13 mouse cellular contexts compared by ENCODE assay signal in genomic region chr8:126867121-126867988, GRCm38 (mm10).
DNase-seq lines count a peak whose midpoint lies in the region; TF ChIP-seq lines count a peak whose summit lies in the region.
"Had no signal": no experiment of that assay in that cellular context is flagged by ENCODE, and none has a peak within 500 bp of the region (broad histone marks: within the 10 kb centered on the region; RNA-seq: fewer than 3 reads in every experiment).

No protein-coding gene starts in this region.

- H3K4me2 ChIP-seq in CH12.LX (ENCODE audit: insufficient read depth, low read depth, poor library complexity, severe bottlenecking) = peak overlapping the region; percentile 79
- H3K4me2 ChIP-seq: limb, embryonic 12.5 days; lung, embryonic 14.5 days; midbrain, embryonic 15.5 days had no signal

- peak; percentile 33 for DNase-seq in adrenal gland, adult 2 months
- no peak for DNase-seq in adrenal gland, postnatal 4 days (ENCODE audit: low spot score in 2 of 2)
- DNase-seq in CH12.LX (ENCODE audit: extremely low read depth) = peak; percentile 98
- DNase-seq in thymus, postnatal 0 days (ENCODE audit: low spot score) = peak; percentile 65
- no peak for DNase-seq in cerebellum, postnatal 25 days
- DNase-seq in midbrain, embryonic 10.5 days (ENCODE audit: low spot score) = no peak
- no peak for DNase-seq in frontal cortex, postnatal 25 days (ENCODE audit: low spot score in 2 of 2)
- DNase-seq: gastrocnemius, postnatal 14 days; kidney, postnatal 4 days; lung, embryonic 14.5 days had no signal

- peak overlapping the region in 1 of 3 experiments; percentile 4 for H3K4me3 ChIP-seq in CH12.LX (replicated peaks in 1 of 3; ENCODE audit: low read depth in 2 of 3, low read length in 2 of 3, poor library complexity in 1 of 3)
- H3K4me3 ChIP-seq in macrophage (ENCODE audit: inconsistent target) = no peak overlapping the region
- no peak overlapping the region for H3K4me3 ChIP-seq in midbrain, embryonic 10.5 days
- H3K4me3 ChIP-seq: limb, embryonic 12.5 days; midbrain, embryonic 15.5 days had no signal

- H3K79me2 ChIP-seq in CH12.LX (replicated peaks; ENCODE audit: control insufficient read depth, extremely low read depth, insufficient read depth, poor library complexity, severe bottlenecking) (no peaks in the 10 kb centered on the region), macrophage (ENCODE audit: inconsistent target) (no peaks in the 10 kb centered on the region)

- no peaks in the 10 kb centered on the region for H3K9me3 ChIP-seq in CH12.LX (replicated peaks; ENCODE audit: low read length)
- H3K9me3 ChIP-seq in midbrain, embryonic 10.5 days (replicated peaks) = no peaks in the 10 kb centered on the region
- H3K9me3 ChIP-seq: limb, embryonic 12.5 days; midbrain, embryonic 15.5 days had no signal

- H3K36me3 ChIP-seq in CH12.LX (replicated peaks in 1 of 2; ENCODE audit: control insufficient read depth in 1 of 2, insufficient read depth in 1 of 2, low read length in 1 of 2) = no peaks in the 10 kb centered on the region
- no peaks in the 10 kb centered on the region for H3K36me3 ChIP-seq in macrophage (ENCODE audit: inconsistent target)
- H3K36me3 ChIP-seq in midbrain, embryonic 10.5 days = no peaks in the 10 kb centered on the region
- H3K36me3 ChIP-seq: limb, embryonic 12.5 days; midbrain, embryonic 15.5 days had no signal

- dilution Hi-C loops in CH12.LX (cut with MboI; ENCODE audit: extremely low pct_ligation_motif_present, extremely low pct_unique_long_range_greater_than_20kb, low sequenced_read_pairs) = no loop called here

- H3K27ac ChIP-seq in CH12.LX (ENCODE audit: insufficient read depth, low read depth) = peak overlapping the region; percentile 82
- peak overlapping the region; percentile 100 for H3K27ac ChIP-seq in macrophage
- H3K27ac ChIP-seq in midbrain, embryonic 10.5 days (replicated peaks) = no peak overlapping the region
- H3K27ac ChIP-seq: limb, embryonic 12.5 days; midbrain, embryonic 15.5 days had no signal

- peak; percentile 99 for TF ChIP-seq EP300 in CH12.LX (IDR thresholded peaks at IDR 0.05; ENCODE audit: low read length)

- no peak; a peak in 1 of 4 replicates for TF ChIP-seq CTCF in CH12.LX (conservative IDR thresholded peaks at IDR 0.05 in 1 of 2, IDR thresholded peaks at IDR 0.05 in 1 of 2; ENCODE audit: low read depth in 2 of 2, low read length in 2 of 2)

- in situ Hi-C loops in CH12.LX (cut with MboI; ENCODE audit: low pct_ligation_motif_present, low pct_unique_long_range_greater_than_20kb, low sequenced_read_pairs) = no loop called here

- peak overlapping the region; percentile 4; the same call in 1 of the 2 replicates for H3K9ac ChIP-seq in CH12.LX (ENCODE audit: insufficient read depth, low read depth)
- H3K9ac ChIP-seq: limb, embryonic 12.5 days; lung, embryonic 14.5 days; midbrain, embryonic 15.5 days had no signal

- peaks cover 33 to 88% of the 10 kb centered on the region in 2 experiments for H3K4me1 ChIP-seq in CH12.LX (ENCODE audit: control insufficient read depth in 1 of 2, insufficient read depth in 2 of 2)
- peaks cover 9% of the 10 kb centered on the region for H3K4me1 ChIP-seq in midbrain, embryonic 10.5 days
- H3K4me1 ChIP-seq: midbrain, embryonic 15.5 days had no signal

- 29% methylated on average over 14 of the region's 14 CpGs for WGBS in macrophage (ENCODE audit: missing documents)
- WGBS in midbrain, embryonic 10.5 days = 88% methylated on average over 14 of the region's 14 CpGs

- no peaks in the 10 kb centered on the region for H3K27me3 ChIP-seq in CH12.LX (replicated peaks)
- no peaks in the 10 kb centered on the region for H3K27me3 ChIP-seq in midbrain, embryonic 10.5 days (ENCODE audit: low read depth, poor library complexity, severe bottlenecking)
- H3K27me3 ChIP-seq: limb, embryonic 12.5 days; midbrain, embryonic 15.5 days had no signal

- peak; percentile 12 for TF ChIP-seq RAD21 in CH12.LX (IDR thresholded peaks at IDR 0.05; ENCODE audit: low read depth, low read length)

- TF ChIP-seq POLR2A in CH12.LX (IDR thresholded peaks at IDR 0.05; ENCODE audit: low read depth, low read length) = peak; percentile 30; the same call in 1 of the 2 replicates

TF ChIP-seq in CH12.LX, 34 proteins besides CTCF, POLR2A, EP300 and RAD21:
- TF ChIP-seq MYC (IDR thresholded peaks at IDR 0.05; ENCODE audit: low read depth, low read length) = peak; percentile 95
- TF ChIP-seq RCOR1 (conservative IDR thresholded peaks at IDR 0.05; ENCODE audit: low read depth, low read length) = peak; percentile 99
- no peak for TF ChIP-seq UBTF (IDR thresholded peaks at IDR 0.05; ENCODE audit: low read depth, low read length)
- TF ChIP-seq GABPA (IDR thresholded peaks at IDR 0.05; ENCODE audit: insufficient replicate concordance, low read depth, low read length) = peak; percentile 12; the same call in 1 of the 2 replicates
- peak; percentile 47 for TF ChIP-seq SMC3 (IDR thresholded peaks at IDR 0.05; ENCODE audit: low read depth, low read length)
- peak; percentile 87 for TF ChIP-seq MXI1 (IDR thresholded peaks at IDR 0.05; ENCODE audit: low read depth, low read length)
- TF ChIP-seq BHLHE40 (IDR thresholded peaks at IDR 0.05; ENCODE audit: low read depth, low read length) = peak; percentile 100
- TF ChIP-seq TBP (conservative IDR thresholded peaks at IDR 0.05; ENCODE audit: low read depth, low read length) = no peak
- TF ChIP-seq MAX (IDR thresholded peaks at IDR 0.05; ENCODE audit: low read length) = peak; percentile 92
- TF ChIP-seq KAT2A (IDR thresholded peaks at IDR 0.05; ENCODE audit: insufficient replicate concordance, low read length) = peak; percentile 65; the same call in 1 of the 2 replicates
- peak; percentile 99 for TF ChIP-seq TCF12 (IDR thresholded peaks at IDR 0.05; ENCODE audit: low read depth, low read length)
- peak; percentile 99 for TF ChIP-seq MEF2A (IDR thresholded peaks at IDR 0.05; ENCODE audit: borderline replicate concordance, low read depth, low read length)
- TF ChIP-seq CHD2 (IDR thresholded peaks at IDR 0.05; ENCODE audit: low read length) = peak; percentile 86
- peak; percentile 93; the same call in 1 of the 2 replicates for TF ChIP-seq SIN3A (IDR thresholded peaks at IDR 0.05; ENCODE audit: low read length)
- no peak for TF ChIP-seq CHD1 (IDR thresholded peaks at IDR 0.05; ENCODE audit: low read depth, low read length)
- peak; percentile 38; the same call in 1 of the 2 replicates for TF ChIP-seq NRF1 (IDR thresholded peaks at IDR 0.05; ENCODE audit: low read depth, low read length)
- peak; percentile 53 for TF ChIP-seq HCFC1 (IDR thresholded peaks at IDR 0.05; ENCODE audit: low read depth, low read length)
- TF ChIP-seq USF1 (IDR thresholded peaks at IDR 0.05; ENCODE audit: low read depth, low read length) = peak; percentile 33; the same call in 1 of the 2 replicates
- TF ChIP-seq ETS1 (conservative IDR thresholded peaks at IDR 0.05; ENCODE audit: low read depth, low read length) = peak; percentile 100
- peak; percentile 99 for TF ChIP-seq IRF4 (IDR thresholded peaks at IDR 0.05; ENCODE audit: low read depth, low read length)
- peak; percentile 39; the same call in 1 of the 2 replicates for TF ChIP-seq NELFE (IDR thresholded peaks at IDR 0.05; ENCODE audit: low read depth, low read length)
- TF ChIP-seq MAZ (IDR thresholded peaks at IDR 0.05; ENCODE audit: low read depth, low read length) = peak; percentile 99
- peak; percentile 69; the same call in 1 of the 2 replicates for TF ChIP-seq ZNF384 (IDR thresholded peaks at IDR 0.05; ENCODE audit: low read depth, low read length)
- TF ChIP-seq JUN (IDR thresholded peaks at IDR 0.05; ENCODE audit: insufficient read depth, low read depth, low read length) = peak; percentile 99
- peak; percentile 97 for TF ChIP-seq MAFK (IDR thresholded peaks at IDR 0.05; ENCODE audit: insufficient replicate concordance, low read length)
- TF ChIP-seq ELF1 (IDR thresholded peaks at IDR 0.05; ENCODE audit: low read depth, low read length) = peak; percentile 81
- TF ChIP-seq JUND (conservative IDR thresholded peaks at IDR 0.05; ENCODE audit: low read depth, low read length) = peak; percentile 99
- TF ChIP-seq PAX5 (IDR thresholded peaks at IDR 0.05; ENCODE audit: low read length) = no peak
- TF ChIP-seq ZKSCAN1 (IDR thresholded peaks at IDR 0.05; ENCODE audit: borderline replicate concordance, low read depth, low read length) = no peak
- TF ChIP-seq USF2 (conservative IDR thresholded peaks at IDR 0.05; ENCODE audit: low read depth, low read length) = no peak
- TF ChIP-seq POLR2AphosphoS2 (IDR thresholded peaks at IDR 0.05; ENCODE audit: low read depth, low read length) = no peak; the same call in 1 of the 2 replicates
- TF ChIP-seq E2F4 (IDR thresholded peaks at IDR 0.05; ENCODE audit: insufficient replicate concordance, low read depth, low read length) = no peak
- 0 out of 2 replicates have a peak, but pooled peaks have one; percentile 36 for TF ChIP-seq ZMIZ1 (IDR thresholded peaks at IDR 0.05; ENCODE audit: low read depth, low read length)
- no peak for TF ChIP-seq ZC3H11A (IDR thresholded peaks at IDR 0.05; ENCODE audit: low read depth, low read length)

Comparison
In these comparisons a context has a peak if more than half of its experiments do, and no peak if none do; other contexts are left out.
1. DNase-seq: peak in adrenal gland, adult 2 months (single experiment), CH12.LX (single experiment) and thymus, postnatal 0 days (single experiment); none in adrenal gland, postnatal 4 days (0 of 2), cerebellum, postnatal 25 days (0 of 2), midbrain, embryonic 10.5 days (single experiment) and frontal cortex, postnatal 25 days (0 of 2).